ENCODE assay signal across 9 mouse cellular contexts in the genomic region with DNA sequence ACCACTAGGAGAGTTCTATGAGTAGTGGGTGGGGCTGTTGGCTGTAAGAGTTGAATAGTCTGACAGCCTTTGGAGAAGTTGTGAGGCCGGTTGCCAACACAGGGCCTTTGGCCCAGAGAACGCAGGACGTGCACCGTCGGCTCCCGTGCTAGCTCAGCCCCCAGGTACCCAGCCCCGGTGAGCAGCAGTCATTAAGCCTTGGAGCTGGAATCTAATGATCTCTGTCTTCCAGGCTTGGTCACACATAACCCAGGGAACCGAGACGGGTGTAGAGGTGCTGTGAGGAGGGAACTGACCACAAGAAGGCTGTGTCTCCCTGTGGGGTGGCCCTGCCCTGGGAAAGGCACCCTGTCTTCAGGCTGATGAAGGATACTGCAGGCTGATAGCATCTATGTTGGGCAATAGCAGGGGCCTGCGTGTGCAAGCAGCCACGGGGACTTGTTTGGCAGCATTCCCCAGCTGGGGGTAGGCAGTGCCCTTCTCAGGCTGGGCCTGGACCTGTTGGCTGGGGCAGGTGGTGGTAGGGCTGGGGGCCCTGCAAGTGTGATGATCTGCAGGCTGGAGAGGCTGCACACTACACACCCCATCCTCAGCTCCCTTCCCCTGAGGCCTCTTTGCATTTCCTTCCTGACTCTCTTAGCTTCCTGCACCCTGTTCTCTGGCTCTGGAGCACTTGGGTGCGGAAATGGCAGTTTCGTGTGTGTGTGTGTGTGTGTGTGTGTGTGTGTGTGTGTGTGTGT.
A peak's percentile ranks its signal among the peaks of the same experiment; 100 is the strongest.
DNase-seq lines count a peak whose midpoint lies in the region; ATAC-seq and TF ChIP-seq lines count a peak whose summit lies in the region.
"Had no signal": no experiment of that assay in that cellular context is flagged by ENCODE, and none has a peak within 500 bp of the region (broad histone marks: within the 10 kb centered on the region; RNA-seq: fewer than 3 reads in every experiment).

No protein-coding gene starts in this region.

- peak overlapping the region; percentile 45 for H3K4me3 ChIP-seq in gastrocnemius, adult 2 months
- H3K4me3 ChIP-seq: hindbrain, embryonic 15.5 days had no signal

- ATAC-seq in megakaryocyte, adult 5-6 weeks (ENCODE audit: poor library complexity, severe bottlenecking): peak; percentile 17

- DNase-seq in gastrocnemius, adult 2 months: peak; percentile 71
- DNase-seq in gastrocnemius, postnatal 25 days: no peak
- peak; percentile 64 for DNase-seq in fat pad, adult 2 months (ENCODE audit: extremely low read depth, low read depth, low spot score)
- DNase-seq in kidney, postnatal 10 days: peak; percentile 67
- DNase-seq in cerebellum, postnatal 25 days: no peak
- no peak for DNase-seq in embryo, embryonic 10 days (ENCODE audit: low spot score)
- no peak for DNase-seq in spleen, postnatal 36 days (ENCODE audit: low spot score in 2 of 2)

- intact Hi-C loops in gastrocnemius, adult 2 months (cut with DNase I): loop anchor here (5.0 kb wide), 1 partner anchor 67 kb away; a partner anchor contains a TSS

- TF ChIP-seq CTCF in gastrocnemius, adult 2 months (IDR thresholded peaks at IDR 0.05): no peak

- H3K27ac ChIP-seq in gastrocnemius, adult 2 months: peak overlapping the region; percentile 78

Comparison
In these comparisons a context has a peak if more than half of its experiments do, and no peak if none do; other contexts are left out.
1. DNase-seq: peak in gastrocnemius, adult 2 months (single experiment), fat pad, adult 2 months (single experiment) and kidney, postnatal 10 days (single experiment); none in gastrocnemius, postnatal 25 days (single experiment), cerebellum, postnatal 25 days (0 of 2), embryo, embryonic 10 days (single experiment) and spleen, postnatal 36 days (0 of 2).